Mouse (Mus musculus) right cerebral cortex, postnatal 25 days (tissue): ENCODE results near the gene Zfp790.
A peak's percentile ranks its signal among the peaks of the same experiment; 100 is the strongest.

ENCODE experiments used
- DNase-seq: peaks from one replicate; pipeline ENCODE4 v3.0.0; 2022

The Zfp790 gene

GRCm38 (mm10) chr7:29815910-29816429 is at the start of gene Zfp790:
TSS of gene Zfp790 (plus strand) at chr7:29816114.
- peak; percentile 88 for DNase-seq

DNA sequence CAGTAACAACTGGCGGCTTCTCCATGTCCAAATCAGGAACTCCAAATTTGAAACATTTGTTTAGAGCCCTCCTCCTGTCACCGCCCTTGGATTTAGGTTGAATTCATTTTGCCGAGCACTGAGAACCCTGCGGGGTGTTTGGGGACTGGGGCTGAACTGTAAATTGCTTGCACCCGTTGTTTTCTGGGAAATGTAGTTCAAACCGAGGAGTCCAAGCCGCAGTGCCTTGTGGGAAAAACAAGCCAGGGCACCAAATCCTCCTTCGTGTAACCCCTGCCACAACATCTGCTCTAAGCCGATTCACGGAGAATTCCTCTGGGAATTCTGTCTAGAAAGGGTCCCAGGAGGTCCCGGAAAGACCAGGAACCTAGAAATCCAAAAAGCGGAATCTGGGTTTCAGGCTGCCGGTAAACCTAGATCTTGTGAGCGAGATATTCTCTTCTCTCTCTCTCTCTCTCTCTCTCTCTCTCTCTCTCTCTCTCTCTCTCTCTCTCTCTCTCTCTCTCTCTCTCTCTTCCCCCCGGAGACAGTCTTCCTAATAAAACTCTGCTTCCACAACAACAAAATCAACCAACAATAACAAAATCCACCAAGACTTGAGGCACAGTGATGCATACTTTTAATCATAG is 48.7 kb upstream of the Zfp790 start:
- DNase-seq, result peak; percentile 85

DNA sequence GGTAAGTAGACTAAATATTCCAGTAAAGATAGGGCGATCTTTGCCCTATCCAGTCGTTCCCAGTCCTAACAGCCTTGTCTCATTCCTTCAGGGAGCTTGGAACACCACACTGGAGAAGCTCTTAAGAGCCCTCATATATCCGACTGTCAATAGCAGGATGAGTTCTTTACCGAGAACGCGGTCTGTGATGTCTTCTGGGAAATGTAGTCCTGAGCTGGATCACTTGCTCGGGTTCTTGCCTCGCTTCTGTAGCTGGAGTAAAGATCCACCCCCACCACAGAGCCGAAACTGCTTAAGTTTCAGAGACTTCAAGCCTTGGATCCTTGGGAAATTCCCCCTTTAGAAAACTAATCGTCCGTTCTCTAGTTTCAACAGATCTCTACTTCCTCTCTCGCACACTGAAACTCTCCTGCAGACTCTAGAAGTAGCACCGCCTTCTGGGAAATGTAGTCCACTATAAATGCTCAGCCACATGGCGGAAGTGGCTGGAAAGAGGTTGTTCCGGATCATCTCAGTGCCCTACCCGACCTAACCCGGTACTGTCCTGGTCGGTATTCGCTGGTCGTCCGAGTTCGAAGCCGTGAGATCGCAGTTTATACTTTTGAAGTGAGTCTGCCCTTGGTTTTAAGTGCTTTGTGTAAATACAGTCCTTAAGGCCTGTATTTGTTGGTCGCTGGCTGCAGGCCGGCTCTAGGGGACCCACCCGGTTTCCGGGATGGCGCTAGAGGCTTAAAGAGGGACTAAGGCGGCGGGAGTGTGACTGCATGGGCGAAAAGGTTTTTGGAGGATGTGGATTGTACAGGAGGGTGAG is 47.6 kb upstream of the Zfp790 start, which contains the start of gene Zfp84:
Gene Zfp84 (plus strand): TSS at position 463 of the 811 bp plus-strand sequence.
- peak; percentile 87 for DNase-seq

GRCm38 (mm10) chr7:29768980-29769379 is 46.9 kb upstream of the Zfp790 start:
- no peak for DNase-seq

DNA sequence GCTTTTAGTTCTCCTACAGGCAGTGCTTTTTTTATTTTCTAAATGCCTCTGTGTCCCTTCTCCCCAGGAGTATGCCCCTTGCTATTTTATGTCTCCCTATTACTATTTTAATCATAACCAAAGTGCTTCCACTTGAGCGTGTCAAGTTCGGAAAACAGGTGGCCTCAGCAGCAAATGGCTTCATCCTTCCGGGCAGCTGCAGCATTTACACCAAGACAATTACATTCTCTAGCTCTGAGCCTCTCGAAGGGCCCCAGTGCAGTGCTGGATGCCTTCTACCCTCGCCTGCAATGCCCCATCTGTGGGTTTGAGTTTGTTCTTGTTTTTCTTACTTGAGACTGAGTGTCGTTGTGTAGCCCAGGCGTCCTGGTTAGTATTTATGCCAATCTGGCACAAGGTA is 42.4 kb upstream of the Zfp790 start:
- no peak for DNase-seq

DNA sequence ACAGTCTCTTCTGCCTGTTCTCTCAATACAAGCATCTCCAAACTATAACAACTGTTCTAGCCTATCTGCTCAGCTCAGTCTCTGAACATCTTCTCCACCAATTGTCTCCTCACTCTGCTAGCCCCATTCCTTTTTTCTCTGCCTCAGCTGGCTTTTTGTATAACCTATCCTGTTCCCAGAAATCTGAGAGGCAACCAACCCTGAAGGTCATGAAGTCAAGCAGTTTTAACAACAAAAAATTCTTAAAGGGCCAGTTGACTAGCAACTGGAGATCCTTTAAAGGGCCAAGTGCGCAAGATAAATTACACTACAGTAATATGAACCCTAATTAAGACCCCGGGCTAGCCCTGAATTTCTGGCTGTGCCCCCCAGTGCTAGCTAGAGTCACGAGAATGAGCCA is 41.5 kb upstream of the Zfp790 start:
- no peak for DNase-seq

DNA sequence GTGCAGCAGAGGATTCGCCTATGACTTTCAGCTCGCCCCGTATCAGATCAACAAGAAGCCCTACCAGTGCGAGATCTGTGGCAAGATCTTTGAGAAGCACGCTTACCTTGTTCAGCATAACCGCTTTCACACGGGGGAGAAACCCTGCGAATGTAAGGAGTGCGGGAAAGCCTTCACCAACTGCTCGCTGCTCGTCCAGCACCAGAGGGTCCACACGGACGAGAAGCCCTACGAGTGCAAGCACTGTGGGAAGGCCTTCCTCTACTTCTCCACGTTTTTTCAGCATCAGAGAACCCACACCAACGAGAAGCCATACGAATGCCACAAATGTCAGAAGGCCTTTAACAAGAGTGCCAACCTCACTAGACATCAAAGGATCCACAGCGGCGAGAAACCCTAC is 39.3 kb upstream of the Zfp790 start:
- no peak for DNase-seq

- no peak for DNase-seq
Measured at GRCm38 (mm10) chr7:29777372-29777771, 38.5 kb upstream of the Zfp790 start.

DNA sequence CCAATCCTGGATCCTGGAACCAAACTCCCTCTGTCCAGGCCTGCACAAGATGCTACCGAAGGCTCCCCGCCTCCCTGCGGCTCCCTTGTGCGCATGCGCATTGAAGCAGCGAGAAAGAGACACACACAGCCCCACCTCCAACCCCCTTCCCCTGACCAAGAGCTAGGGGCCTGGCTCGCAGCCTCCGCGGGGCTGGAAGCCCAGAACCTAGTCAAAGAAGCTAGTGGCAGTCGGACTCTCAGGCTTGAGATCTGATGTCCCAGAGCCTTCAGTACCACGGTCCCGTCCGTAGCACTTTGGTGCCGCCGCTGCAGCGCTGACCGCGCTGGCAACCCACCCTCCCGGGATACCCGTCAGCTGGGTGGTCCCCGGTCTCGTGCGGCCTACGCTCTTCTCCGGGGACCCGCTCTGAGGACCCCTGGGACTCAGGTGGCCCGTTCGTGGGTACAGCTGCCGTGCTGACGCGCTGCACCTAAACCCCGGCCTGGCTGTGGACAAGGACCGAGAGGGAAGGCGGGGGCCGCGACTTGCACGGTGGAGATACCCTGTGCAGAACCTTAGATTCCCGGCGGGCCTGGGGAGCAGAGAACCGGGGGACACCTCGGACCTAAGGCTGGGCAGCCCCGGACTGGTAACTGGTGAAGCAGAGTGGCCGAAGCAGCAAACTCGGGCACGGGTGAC is 31.9 kb upstream of the Zfp790 start, which contains the start of gene Zfp30:
Gene Zfp30 (plus strand): TSS at position 128 of the 681 bp plus-strand sequence.
- DNase-seq, result peak; percentile 88

- DNase-seq, result no peak
Measured at GRCm38 (mm10) chr7:29785023-29785422, 30.9 kb upstream of the Zfp790 start.

DNA sequence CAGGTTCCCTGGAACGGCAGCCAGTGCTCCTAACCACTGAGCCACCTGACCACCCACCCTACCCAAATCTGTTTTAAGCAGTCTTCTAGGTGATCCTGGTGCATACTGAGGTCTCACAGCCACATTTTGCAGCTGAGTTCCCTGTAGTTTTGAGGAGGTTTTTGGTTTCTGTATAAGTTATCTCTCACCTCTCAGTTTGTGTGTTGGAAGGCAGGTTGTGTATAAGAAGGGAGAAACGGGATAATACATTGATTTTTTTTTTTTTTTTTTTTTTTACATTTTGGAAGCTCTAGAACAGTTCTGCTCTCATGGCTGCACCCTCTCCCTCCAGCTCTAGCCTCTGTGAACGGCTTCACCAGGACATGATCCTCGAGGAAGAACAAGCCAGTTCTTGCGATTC is 30.0 kb upstream of the Zfp790 start:
- no peak for DNase-seq

DNA sequence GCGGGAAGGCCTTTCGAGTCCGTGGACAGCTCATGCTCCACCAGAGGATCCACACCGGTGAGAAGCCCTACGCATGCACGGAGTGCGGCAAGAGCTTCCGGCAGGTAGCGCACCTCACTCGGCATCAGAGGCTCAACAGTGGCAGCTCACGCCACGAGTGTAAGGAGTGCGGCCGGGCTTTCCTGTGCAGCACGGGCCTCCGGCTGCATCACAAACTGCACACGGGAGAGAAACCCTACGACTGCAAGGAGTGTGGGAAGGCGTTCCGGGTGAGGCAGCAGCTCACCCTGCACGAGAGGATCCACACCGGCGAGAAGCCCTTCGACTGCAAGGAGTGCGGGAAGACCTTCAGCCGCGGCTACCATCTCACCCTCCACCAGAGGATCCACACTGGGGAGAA is 23.0 kb upstream of the Zfp790 start:
- DNase-seq, result no peak

GRCm38 (mm10) chr7:29807046-29807445 is 8.9 kb upstream of the Zfp790 start:
- DNase-seq, result no peak

GRCm38 (mm10) chr7:29812244-29812643 is 3.7 kb upstream of the Zfp790 start:
- no peak for DNase-seq

DNA sequence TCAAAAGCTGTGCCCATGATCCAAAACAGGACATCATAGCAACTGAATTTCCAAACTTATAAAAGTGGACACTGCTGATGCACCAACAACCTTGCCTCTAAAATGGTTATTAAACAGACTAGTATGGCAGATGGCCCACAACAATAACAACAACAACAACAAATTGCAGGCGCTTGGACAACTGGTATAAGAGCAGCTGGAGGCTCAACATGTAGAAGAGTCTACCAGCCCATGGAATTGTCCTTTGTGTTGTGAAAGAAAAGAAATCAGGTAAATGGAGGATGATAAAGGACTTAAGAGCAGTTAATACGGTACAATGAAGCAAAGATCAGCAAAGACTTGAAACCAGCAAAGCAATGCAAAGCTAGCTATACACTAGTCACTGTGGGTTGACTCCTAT is 1.5 kb upstream of the Zfp790 start:
- no peak for DNase-seq

DNA sequence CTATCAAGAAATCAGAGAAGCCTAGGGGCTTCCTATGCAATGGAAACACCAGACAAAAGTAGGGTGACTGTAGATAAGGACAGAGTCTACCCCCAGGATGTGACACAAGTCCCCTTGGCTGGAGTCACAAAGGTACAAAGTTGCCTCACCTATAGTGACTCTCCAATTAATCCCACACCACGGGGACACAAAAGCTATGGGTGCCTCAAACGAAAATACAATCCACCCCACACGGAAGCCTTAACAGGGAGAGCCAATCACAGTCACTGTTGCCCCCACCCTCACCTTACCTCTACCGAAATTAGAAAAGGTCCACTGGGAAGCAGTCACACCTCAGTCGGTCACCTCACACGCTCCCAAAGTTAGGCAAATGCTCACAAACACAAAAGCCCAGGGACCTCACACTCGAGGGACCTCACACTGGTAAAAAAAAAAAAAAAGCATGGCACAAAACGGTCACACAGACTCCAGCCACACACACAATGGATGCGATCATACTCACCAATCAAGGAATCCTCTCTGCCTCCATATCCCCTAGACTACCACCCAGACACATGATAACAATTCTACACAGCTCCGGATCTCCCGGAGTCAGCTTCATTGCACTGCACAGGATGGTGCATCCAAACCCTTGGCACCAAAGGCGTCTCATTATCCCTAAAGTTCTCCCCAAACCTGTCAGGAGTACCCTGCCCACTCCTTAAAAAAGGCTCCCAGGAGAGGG is 691 bp upstream of the Zfp790 start:
- no peak for DNase-seq

DNA sequence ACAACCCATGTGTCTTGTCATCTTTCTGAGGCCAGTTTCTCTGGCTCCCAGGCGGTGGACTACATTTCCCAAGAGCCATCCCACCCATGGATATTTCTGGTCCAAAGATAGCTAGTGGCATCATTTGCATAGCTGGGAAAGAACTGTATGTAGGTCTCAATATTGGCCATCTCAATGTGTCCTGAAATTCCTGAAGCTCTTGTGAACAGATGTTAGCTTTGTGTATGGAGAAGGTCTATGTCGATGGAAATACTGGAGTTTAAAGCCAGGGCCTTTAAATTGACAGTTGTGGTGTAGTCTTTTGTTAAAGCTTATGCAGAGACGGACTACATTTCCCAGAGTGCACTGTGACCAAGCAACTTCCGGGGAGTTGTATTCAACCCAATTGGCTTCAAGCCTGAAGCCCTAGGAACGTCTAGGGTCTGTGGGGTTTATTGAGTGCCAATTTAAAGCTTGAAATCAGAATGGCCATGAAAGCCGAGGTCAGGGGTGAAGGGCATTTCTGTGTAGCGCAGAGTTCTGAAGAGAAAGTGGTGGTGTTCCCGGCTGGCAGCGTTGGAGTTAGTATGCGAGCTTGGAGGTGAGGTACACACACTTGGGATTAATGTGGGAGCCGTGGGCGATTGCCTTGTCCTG is 2.8 kb downstream of the Zfp790 start:
- DNase-seq, result peak; percentile 80

- DNase-seq, result no peak
Measured at GRCm38 (mm10) chr7:29828001-29828400, 12.1 kb downstream of the Zfp790 start.

GRCm38 (mm10) chr7:29829804-29830203 is 13.9 kb downstream of the Zfp790 start:
- no peak for DNase-seq

- DNase-seq, result no peak
Measured at GRCm38 (mm10) chr7:29836816-29837215, 20.9 kb downstream of the Zfp790 start.

DNA sequence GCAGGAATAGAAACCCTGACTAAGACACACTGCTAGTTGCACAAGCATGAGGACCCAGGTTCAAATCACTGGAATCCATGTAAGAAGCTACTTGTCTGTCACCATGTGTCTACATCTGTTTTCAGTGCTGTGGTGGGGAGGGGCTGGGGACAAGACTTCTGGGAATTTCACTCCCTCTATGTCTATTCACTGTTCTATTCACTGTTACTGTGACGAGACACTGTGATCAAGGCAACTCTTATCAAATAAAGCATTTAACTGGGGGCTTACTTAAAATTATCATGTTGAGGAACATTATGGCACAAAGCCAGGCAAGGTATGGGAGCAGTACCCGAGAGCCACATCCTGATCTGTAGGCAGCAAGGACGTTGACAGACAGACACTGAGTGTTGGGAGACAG is 23.3 kb downstream of the Zfp790 start:
- DNase-seq, result no peak

GRCm38 (mm10) chr7:29842105-29842504 is 26.2 kb downstream of the Zfp790 start:
- no peak for DNase-seq
